Mouse (Mus musculus) hindbrain, embryonic 10.5 days (tissue): ENCODE data around the gene Gm1113. TPM values are rescaled to one million over a fixed set of nuclear protein-coding genes. Genes with fewer than 3 reads are reported as not detected.

Source experiments
- DNase-seq: peaks from one replicate; pipeline ENCODE4 v3.0.0-alpha.2; 2017; ENCODE audit warnings: low spot score
- H3K27ac ChIP-seq: fragments of 300-500 bp; sonication (generic); 2 replicates; pipeline ENCODE4 v1.5.1; 2016; ENCODE audit warnings: mild to moderate bottlenecking, moderate library complexity
- H3K27me3 ChIP-seq: fragments of 300-500 bp; sonication (generic); 2 replicates; pipeline ENCODE4 v1.6.1; 2016; ENCODE audit warnings: mild to moderate bottlenecking; ENCODE audit not compliant: poor library complexity, insufficient read depth, severe bottlenecking
- H3K36me3 ChIP-seq: fragments of 300-500 bp; sonication (generic); 2 replicates; pipeline ENCODE4 v1.6.1; 2016; ENCODE audit warnings: mild to moderate bottlenecking, moderate library complexity
- H3K4me1 ChIP-seq: fragments of 300-500 bp; sonication (generic); replicated peaks from 2 replicates; pipeline ENCODE4 v1.6.1; 2016; ENCODE audit warnings: mild to moderate bottlenecking
- H3K4me3 ChIP-seq: fragments of 300-500 bp; sonication (generic); 2 replicates; pipeline ENCODE4 v1.5.1; 2016; ENCODE audit warnings: mild to moderate bottlenecking, moderate library complexity
- H3K9me3 ChIP-seq: fragments of 300-500 bp; sonication (generic); 2 replicates; pipeline ENCODE4 v1.6.1; 2016; ENCODE audit warnings: mild to moderate bottlenecking, moderate library complexity
- WGBS: fragments of 180-500 bp; shearing (Covaris S2); methylation state at CpG from one replicate; pipeline ENCODE4 v1.1.7; 2016; 5-methylcytosine and 5-hydroxymethylcytosine counted together
- polyA plus RNA-seq: library from polyadenylated mRNA; unstranded; fragments of >200 nt; fragmentation: Nextera tagmentation; extraction: Ambion mirVana; gene quantifications from 2 replicates; pipeline ENCODE4 v1.2.1, GENCODE M21; 2016

The Gm1113 gene
- polyA plus RNA-seq, 1 experiment from 2014 or later = not detected

- WGBS = 86% methylated on average over 14 of the region's 14 CpGs
- Histone ChIP-seq H3K27me3 (peaks cover 7% of the 10 kb centered on the region; the same call in 1 of the 2 replicates), H3K36me3 (0 out of 2 replicates have a peak, but pooled peaks cover 5% of the 10 kb centered on the region), H3K4me3 (no peak overlapping the region), H3K27ac (no peak overlapping the region), H3K4me1 (peaks cover 13% of the 10 kb centered on the region; the same call in 1 of the 2 replicates), H3K9me3 (no peaks in the 10 kb centered on the region)
- no peak for DNase-seq
These were observed 25.2 kb upstream of the Gm1113 start for GRCm38 (mm10) chr9:35543099-35543860.

GRCm38 (mm10) chr9:35541941-35542340 lies 23.9 kb upstream of the Gm1113 start:
- Histone ChIP-seq H3K4me3 (no peak overlapping the region), H3K27ac (no peak overlapping the region), H3K4me1 (peaks cover 19% of the 10 kb centered on the region), H3K9me3 (no peaks in the 10 kb centered on the region), H3K27me3 (peaks cover 7% of the 10 kb centered on the region; the same call in 1 of the 2 replicates), H3K36me3 (0 out of 2 replicates have a peak, but pooled peaks cover 5% of the 10 kb centered on the region)
- DNase-seq = no peak
- WGBS = 72% methylated on average over 6 of the region's 6 CpGs

- H3K9me3 ChIP-seq = no peaks in the 10 kb centered on the region
- DNase-seq = peak; percentile 85
- peaks cover 19% of the 10 kb centered on the region for H3K4me1 ChIP-seq
- H3K36me3 ChIP-seq = 0 out of 2 replicates have a peak, but pooled peaks cover 5% of the 10 kb centered on the region
- H3K27ac ChIP-seq = no peak overlapping the region
- H3K27me3 ChIP-seq = peaks cover 7% of the 10 kb centered on the region; the same call in 1 of the 2 replicates
- 11% methylated on average over 6 of the region's 6 CpGs for WGBS
- no peak overlapping the region for H3K4me3 ChIP-seq
These were observed 23.4 kb upstream of the Gm1113 start for GRCm38 (mm10) chr9:35541488-35541887.

GRCm38 (mm10) chr9:35541024-35541423 lies 23.0 kb upstream of the Gm1113 start:
- H3K9me3 ChIP-seq = no peaks in the 10 kb centered on the region
- no peak overlapping the region for H3K4me3 ChIP-seq
- H3K27ac ChIP-seq = no peak overlapping the region
- WGBS = 80% methylated on average over 5 of the region's 5 CpGs
- H3K27me3 ChIP-seq = peaks cover 7% of the 10 kb centered on the region; the same call in 1 of the 2 replicates
- H3K36me3 ChIP-seq = 0 out of 2 replicates have a peak, but pooled peaks cover 5% of the 10 kb centered on the region
- peaks cover 19% of the 10 kb centered on the region for H3K4me1 ChIP-seq
- DNase-seq = no peak

GRCm38 (mm10) chr9:35539001-35539750 lies 21.1 kb upstream of the Gm1113 start:
- H3K4me1 ChIP-seq = peaks cover 19% of the 10 kb centered on the region
- no peak for DNase-seq
- no peak overlapping the region for H3K27ac ChIP-seq
- H3K27me3 ChIP-seq = peaks cover 7% of the 10 kb centered on the region; the same call in 1 of the 2 replicates
- H3K36me3 ChIP-seq = no peaks in the 10 kb centered on the region
- 71% methylated on average over 13 of the region's 13 CpGs for WGBS
- no peaks in the 10 kb centered on the region for H3K9me3 ChIP-seq
- H3K4me3 ChIP-seq = no peak overlapping the region

GRCm38 (mm10) chr9:35535876-35536275 lies 17.8 kb upstream of the Gm1113 start:
- no peak for DNase-seq
- Histone ChIP-seq H3K4me1 (peaks cover 19% of the 10 kb centered on the region), H3K27ac (no peak overlapping the region), H3K36me3 (no peaks in the 10 kb centered on the region), H3K9me3 (no peaks in the 10 kb centered on the region), H3K27me3 (0 out of 2 replicates have a peak, but pooled peaks cover 7% of the 10 kb centered on the region), H3K4me3 (no peak overlapping the region)
- WGBS = 81% methylated on average over 4 of the region's 4 CpGs

GRCm38 (mm10) chr9:35535110-35535509 lies 17.0 kb upstream of the Gm1113 start:
- Histone ChIP-seq H3K9me3 (no peaks in the 10 kb centered on the region), H3K4me3 (no peak overlapping the region), H3K27me3 (0 out of 2 replicates have a peak, but pooled peaks cover 7% of the 10 kb centered on the region), H3K27ac (no peak overlapping the region), H3K36me3 (no peaks in the 10 kb centered on the region), H3K4me1 (peaks cover 19% of the 10 kb centered on the region)
- WGBS = 12% methylated on average over 2 of the region's 2 CpGs
- DNase-seq = peak; percentile 68

- DNase-seq = no peak
- no peak overlapping the region for H3K4me3 ChIP-seq
- WGBS = 81% methylated on average over 9 of the region's 9 CpGs
- peaks cover 12% of the 10 kb centered on the region for H3K4me1 ChIP-seq
- no peaks in the 10 kb centered on the region for H3K9me3 ChIP-seq
- peaks cover 7% of the 10 kb centered on the region; the same call in 1 of the 2 replicates for H3K27me3 ChIP-seq
- H3K36me3 ChIP-seq = no peaks in the 10 kb centered on the region
- H3K27ac ChIP-seq = no peak overlapping the region
These were observed 15.2 kb upstream of the Gm1113 start for GRCm38 (mm10) chr9:35533266-35533665.

GRCm38 (mm10) chr9:35529796-35530195 lies 11.7 kb upstream of the Gm1113 start:
- DNase-seq = peak; percentile 59
- Histone ChIP-seq H3K4me1 (peaks cover 6% of the 10 kb centered on the region), H3K27me3 (peaks cover 12% of the 10 kb centered on the region), H3K36me3 (no peaks in the 10 kb centered on the region), H3K4me3 (no peak overlapping the region), H3K9me3 (no peaks in the 10 kb centered on the region), H3K27ac (no peak overlapping the region)
- WGBS = 19% methylated on average over 1 of the region's 1 CpGs

- H3K36me3 ChIP-seq = no peaks in the 10 kb centered on the region
- no peak for DNase-seq
- WGBS = 62% methylated on average over 3 of the region's 3 CpGs
- peaks cover 12% of the 10 kb centered on the region for H3K27me3 ChIP-seq
- H3K4me1 ChIP-seq = peaks cover 7% of the 10 kb centered on the region
- no peaks in the 10 kb centered on the region for H3K9me3 ChIP-seq
- H3K27ac ChIP-seq = no peak overlapping the region
- H3K4me3 ChIP-seq = no peak overlapping the region
These were observed 11.1 kb upstream of the Gm1113 start for GRCm38 (mm10) chr9:35529141-35529540.

- no peaks in the 10 kb centered on the region for H3K36me3 ChIP-seq
- H3K27me3 ChIP-seq = peaks cover 19% of the 10 kb centered on the region
- peak overlapping the region; percentile 5; the same call in 1 of the 2 replicates for H3K4me3 ChIP-seq
- WGBS = 26% methylated on average over 7 of the region's 7 CpGs
- DNase-seq = peak; percentile 61
- peaks cover 18% of the 10 kb centered on the region for H3K4me1 ChIP-seq
- H3K9me3 ChIP-seq = no peaks in the 10 kb centered on the region
- H3K27ac ChIP-seq = peak overlapping the region; percentile 54; the same call in 1 of the 2 replicates
These were observed 5.9 kb upstream of the Gm1113 start for GRCm38 (mm10) chr9:35523941-35524411.

GRCm38 (mm10) chr9:35523541-35523940 lies 5.5 kb upstream of the Gm1113 start:
- Histone ChIP-seq H3K4me3 (no peak overlapping the region), H3K4me1 (peaks cover 18% of the 10 kb centered on the region), H3K27me3 (peaks cover 19% of the 10 kb centered on the region), H3K9me3 (no peaks in the 10 kb centered on the region), H3K27ac (no peak overlapping the region), H3K36me3 (no peaks in the 10 kb centered on the region)
- peak; percentile 21 for DNase-seq
- 17% methylated on average over 5 of the region's 5 CpGs for WGBS
